Mouse (Mus musculus) E14TG2a.4 (cell line): ENCODE results near the gene Gm20388.

Experiments used
- CTCF ChIP-seq: conservative IDR thresholded peaks from 2 replicates; pipeline ENCODE4 v1.5.1; 2014; ENCODE audit warnings: low read length
- POU5F1 ChIP-seq: IDR thresholded peaks from 2 replicates; pipeline ENCODE4 v1.6.1; 2014; ENCODE audit warnings: low read length, borderline replicate concordance

DNA sequence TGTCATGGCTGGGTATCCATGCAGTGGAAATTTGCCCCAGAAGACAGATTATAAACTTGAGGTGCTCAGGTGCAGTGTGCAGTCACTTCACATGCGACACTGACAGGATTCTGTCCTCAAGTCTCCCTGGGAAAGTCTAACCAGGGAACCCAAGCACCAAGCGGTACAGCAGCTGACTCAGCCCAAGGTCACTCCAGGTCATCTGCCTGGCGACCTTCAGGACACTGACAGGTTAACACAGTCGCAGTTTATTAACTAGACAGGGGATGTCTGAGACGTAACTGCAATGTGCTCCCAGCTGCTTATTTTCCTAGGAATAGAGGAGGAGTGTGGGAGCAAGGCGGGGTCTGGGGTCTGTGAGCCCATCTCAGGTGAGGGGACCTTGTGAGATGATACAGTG lies 2558.8 kb downstream of the Gm20388 start:
- no peak for TF ChIP-seq CTCF
- TF ChIP-seq POU5F1, result no peak
